Mouse (Mus musculus): ENCODE results near the gene Adam8. TPM values are rescaled to one million over a fixed set of nuclear protein-coding genes. Genes with fewer than 3 reads are reported as not detected.
A peak's percentile ranks its signal among the peaks of the same experiment; 100 is the strongest.

The Adam8 gene
- 1 to 10 TPM; 3.0 to 7.2 (median 4.5) TPM for total RNA-seq (2022)

DNA sequence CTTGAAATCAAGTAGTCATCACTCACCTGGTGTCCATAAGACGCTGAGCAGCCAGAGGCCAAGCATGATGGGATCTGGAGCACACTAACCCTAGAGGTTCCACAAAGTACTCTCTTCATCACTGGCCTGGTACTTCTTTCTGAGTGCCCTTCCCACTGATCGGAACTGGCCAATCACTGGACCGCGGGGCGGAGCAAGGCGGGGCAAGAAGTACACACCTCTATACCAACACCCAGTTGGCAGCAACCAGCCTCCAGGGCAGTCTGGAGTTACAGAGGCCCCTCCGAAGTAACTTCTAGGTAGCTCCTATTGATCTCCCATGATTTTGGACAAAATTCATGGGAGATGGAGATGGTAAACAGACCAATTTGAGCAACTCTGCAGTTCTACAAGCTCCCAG is at the start of gene Adam8:
TSS of gene Adam8 (minus strand) at position 157 of the 400 bp plus-strand sequence.
- DNase-seq (ENCODE audit: low spot score in 2 of 2) = no peak

DNA sequence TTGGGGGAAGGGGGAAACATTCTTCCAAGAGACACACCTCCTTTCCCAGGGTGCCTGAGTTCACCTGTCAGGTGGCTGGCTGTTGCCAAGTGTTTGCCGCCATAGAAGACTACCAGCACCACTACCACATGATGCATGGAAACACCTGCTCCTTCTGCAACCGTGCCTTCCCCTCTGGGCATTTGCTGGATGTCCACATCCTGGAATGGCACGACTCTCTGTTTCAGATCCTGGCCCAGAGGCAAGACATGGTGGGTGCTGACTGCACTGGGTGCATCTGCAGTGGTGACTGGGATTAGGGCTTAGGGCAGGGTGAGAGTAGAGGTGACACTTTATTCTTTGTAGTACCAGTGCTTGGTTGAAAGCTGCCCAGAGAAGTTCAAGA is 44.8 kb upstream of the Adam8 start:
- DNase-seq (ENCODE audit: low spot score in 2 of 2) = no peak

DNA sequence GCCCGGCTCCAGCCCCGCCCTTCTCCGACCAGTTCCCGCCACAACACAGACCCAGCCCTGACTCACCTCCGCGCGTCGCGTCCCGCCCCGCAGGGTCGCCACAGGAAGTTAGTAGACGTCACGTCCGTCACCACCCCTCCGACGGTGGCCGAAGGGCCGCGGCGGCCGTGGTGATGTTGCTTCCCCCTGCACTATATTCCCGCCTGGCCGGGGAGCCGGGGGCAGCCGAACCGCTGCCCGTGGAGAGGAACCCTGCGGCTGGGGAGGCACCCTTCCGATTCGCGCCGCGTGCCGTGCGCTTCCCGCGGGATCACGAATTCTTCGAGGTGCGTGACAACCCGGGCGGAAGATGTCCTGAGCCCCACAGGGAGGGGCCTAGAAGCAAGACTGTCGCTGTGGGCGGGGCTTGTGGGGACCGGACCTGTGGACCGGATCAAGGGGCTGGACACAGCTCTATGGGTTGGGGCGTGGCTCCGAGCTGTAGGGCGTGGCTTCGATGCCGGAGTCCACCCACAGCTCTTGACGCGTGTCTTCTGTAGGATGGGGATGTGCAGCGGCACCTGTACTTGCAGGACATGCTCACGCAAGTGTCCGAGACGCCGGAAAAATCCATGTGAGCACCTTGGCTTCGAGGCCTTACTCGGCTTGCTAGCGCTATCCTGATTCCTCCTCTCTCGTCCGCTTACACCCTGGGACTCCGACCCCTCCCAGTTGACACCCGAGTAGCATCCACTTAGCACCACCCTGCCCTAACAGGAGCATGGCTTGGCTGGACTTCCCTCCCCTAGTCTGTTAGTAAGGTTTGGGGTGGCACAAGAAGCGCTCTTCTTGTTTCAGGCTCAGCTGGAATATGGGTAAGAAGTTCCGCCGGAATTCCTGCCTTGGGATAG is 44.2 kb upstream of the Adam8 start, which contains the start of the genes Zfp511 and Tubgcp2:
TSS of gene Zfp511 (plus strand) at position 111 of the 890 bp plus-strand sequence.
TSS of gene Tubgcp2 (minus strand) at position 389 of the 890 bp plus-strand sequence.
- peak; percentile 89 to 91 for DNase-seq (ENCODE audit: low spot score in 2 of 2)

GRCm38 (mm10) chr7:140035456-140035855 is 43.1 kb upstream of the Adam8 start:
- peak in 1 of 2 experiments; percentile 0 for DNase-seq (ENCODE audit: low spot score in 2 of 2)

- no peak for DNase-seq (ENCODE audit: low spot score in 2 of 2)
Observed at GRCm38 (mm10) chr7:140033386-140033785, 41.0 kb upstream of the Adam8 start.

- no peak for DNase-seq (ENCODE audit: low spot score in 2 of 2)
Observed at GRCm38 (mm10) chr7:140032366-140032765, 40.0 kb upstream of the Adam8 start.

DNA sequence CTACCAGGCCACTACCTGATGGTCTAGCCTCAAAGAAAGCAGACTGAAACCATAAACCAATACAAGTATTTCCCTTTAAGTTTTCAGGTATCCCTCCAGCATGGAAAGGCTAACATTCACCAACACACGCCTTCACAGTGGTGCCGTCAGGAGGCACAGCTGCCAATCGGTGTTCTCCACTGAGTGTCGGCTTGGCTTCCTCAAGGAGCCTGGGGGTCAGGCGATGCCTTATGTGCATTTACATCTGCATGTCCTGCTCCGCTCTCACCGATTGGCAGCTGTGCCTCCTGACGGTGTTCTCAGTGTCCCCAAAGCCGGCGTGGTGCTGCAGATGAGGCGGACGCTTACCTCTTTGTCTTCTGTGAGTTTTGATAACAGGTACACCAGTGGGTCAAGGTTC is 39.4 kb upstream of the Adam8 start:
- DNase-seq (ENCODE audit: low spot score in 2 of 2) = no peak

GRCm38 (mm10) chr7:140011336-140011735 is 19.0 kb upstream of the Adam8 start:
- DNase-seq (ENCODE audit: low spot score in 2 of 2) = no peak

DNA sequence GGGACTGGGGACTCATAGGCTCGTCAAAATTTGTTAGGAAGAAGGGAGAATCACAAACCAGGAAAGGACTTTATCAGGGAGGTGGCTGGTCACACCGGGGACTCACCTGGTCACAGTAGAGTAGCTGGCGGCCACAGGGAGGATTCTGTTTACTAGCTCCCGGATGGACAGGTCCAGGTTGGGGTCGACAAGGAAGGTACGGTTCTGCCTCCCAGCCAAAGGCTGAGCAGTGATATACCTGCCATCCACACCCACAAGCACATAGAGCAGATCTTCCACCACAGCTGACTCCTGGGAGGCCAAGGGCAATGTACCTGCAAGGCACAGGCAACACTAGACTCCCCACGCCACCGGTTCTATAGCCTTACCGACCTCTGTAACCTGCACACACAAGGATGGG is 15.4 kb upstream of the Adam8 start:
- DNase-seq (ENCODE audit: low spot score in 2 of 2) = no peak

GRCm38 (mm10) chr7:140006861-140007611 is 14.7 kb upstream of the Adam8 start:
- DNase-seq (ENCODE audit: low spot score in 2 of 2) = no peak

DNA sequence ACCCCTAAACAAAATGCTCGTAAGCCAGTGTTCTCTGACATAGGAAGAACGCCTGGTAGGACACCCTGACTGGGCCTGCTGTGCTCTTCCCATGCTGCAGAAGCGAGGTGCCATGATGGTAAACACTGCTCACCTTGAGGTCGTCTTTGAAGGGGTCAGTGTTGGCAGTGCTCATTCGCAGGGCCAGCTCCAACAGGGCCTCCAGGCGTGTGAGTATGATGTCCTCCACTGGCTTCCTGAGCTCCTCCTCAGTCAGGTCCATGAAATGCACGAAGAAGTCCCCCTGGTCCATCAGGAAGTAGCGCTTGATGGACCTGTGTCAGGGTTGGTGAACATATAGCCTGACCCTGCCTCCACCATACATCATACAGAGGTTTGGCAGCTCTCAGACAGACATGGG is 12.3 kb upstream of the Adam8 start:
- no peak for DNase-seq (ENCODE audit: low spot score in 2 of 2)

DNA sequence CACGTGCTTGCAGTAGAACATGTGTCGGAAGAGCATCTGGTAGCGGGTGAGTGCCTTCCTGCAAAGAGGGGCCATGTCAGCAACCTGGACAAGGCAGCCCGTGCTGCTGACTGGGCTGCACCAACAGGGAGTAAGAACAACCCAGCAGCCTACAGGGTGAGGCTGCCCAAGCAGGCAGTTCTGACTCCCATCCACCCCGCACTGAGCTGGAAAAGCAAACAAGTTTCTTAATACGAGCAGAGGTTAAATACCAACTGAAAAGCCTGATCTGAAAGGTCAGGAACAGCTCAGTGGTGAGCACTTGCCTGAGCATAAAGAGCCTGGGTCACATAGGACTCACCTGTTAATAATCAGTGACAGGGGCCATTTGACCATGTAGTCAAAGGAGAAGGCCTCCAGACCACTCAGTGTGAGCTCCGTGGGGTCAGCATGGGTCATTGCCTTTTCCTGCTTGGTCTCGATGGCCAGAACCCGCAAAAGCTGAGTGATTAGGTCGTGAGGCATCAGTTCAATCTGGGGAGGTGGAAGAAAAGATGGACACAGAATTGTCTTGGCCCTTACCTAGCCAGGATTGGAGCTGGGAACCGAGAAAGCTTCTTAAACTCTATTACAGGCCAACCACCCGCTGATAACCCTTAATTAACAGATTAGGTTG is 8.9 kb upstream of the Adam8 start:
- no peak for DNase-seq (ENCODE audit: low spot score in 2 of 2)

GRCm38 (mm10) chr7:139998691-139999350 is 6.5 kb upstream of the Adam8 start:
- DNase-seq (ENCODE audit: low spot score in 2 of 2) = peak in 1 of 2 experiments; percentile 31

GRCm38 (mm10) chr7:139994676-139995075 is 2.3 kb upstream of the Adam8 start:
- DNase-seq (ENCODE audit: low spot score in 2 of 2) = peak in 1 of 2 experiments; percentile 77

- no peak for DNase-seq (ENCODE audit: low spot score in 2 of 2)
Observed at GRCm38 (mm10) chr7:139994202-139994601, 1.8 kb upstream of the Adam8 start.

DNA sequence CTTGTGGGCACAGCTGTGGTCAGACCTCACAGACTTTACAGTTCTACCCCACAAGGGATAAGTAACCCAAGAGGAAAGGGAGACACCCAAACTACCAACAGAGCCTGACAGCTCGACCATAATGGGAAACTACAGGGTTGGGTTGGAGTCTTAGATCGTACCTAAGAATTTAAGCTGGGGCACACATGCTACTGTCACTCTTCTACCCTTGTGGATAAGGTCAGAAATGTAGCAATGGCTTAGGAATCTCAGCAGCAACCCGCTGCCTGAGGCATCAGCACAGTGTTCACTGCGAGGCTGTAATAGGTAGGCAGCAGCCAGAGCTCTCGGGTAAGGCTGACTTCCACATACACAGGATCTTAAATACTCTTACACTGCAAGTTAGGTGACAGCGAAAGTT is 1.2 kb upstream of the Adam8 start:
- no peak for DNase-seq (ENCODE audit: low spot score in 2 of 2)

GRCm38 (mm10) chr7:139990864-139991394 is 1.4 kb downstream of the Adam8 start:
- DNase-seq (ENCODE audit: low spot score in 2 of 2) = no peak

DNA sequence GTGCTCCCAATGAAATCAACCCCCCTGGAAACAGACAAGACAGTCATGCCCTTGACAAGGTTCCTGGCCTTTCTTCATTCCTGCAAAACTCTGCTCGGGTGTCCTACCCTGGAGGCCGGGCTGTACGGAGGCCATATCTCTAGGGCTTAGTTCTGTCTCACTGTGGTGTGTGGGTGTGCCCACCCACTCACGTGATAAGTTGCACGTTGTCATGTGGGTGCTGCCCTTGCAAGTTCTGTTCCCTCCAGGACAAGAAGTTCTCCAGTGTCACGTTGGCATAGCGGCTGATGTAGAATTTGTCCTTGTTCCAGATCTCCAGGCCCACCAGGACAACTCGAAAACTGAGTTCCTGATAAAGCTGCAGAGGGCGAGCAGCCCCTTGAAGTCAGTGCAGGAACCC is 4.1 kb downstream of the Adam8 start:
- no peak for DNase-seq (ENCODE audit: low spot score in 2 of 2)

DNA sequence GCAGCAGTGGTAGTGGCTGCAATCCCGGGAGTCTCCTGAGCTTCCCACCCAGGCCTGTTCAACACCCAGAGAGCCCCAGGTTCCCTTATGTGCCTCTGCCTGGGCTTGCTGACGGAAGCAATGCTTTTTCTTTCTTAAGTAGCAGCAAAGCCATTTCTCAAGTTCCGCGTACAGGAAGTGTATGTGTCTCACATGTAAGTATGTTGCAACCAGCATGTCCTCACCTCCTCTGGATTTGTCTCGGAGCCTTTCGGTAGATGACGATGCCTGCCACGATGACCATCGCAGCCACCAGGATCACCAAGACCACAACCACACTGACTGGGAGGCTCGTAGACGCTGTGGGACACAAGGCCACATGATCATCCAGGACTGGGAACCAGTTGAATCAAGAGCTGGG is 7.9 kb downstream of the Adam8 start:
- no peak for DNase-seq (ENCODE audit: low spot score in 2 of 2)

DNA sequence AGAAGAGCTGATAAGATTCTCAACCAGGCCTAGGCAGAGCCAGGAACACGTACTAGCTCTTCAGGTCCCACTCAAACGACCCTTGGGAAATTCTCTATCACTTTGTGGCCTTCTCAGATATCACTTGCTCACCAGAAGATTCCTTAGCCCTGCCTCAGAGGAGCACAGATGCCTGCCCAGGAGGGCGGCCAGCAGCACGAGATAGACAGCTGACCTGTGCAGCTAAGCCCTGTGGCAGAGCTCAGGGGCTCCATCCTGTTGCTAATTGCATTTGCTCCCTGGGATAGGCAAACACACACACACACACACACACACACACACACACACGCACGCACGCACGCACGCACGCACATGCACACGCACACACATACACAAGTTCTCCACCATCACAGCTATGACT is 10.3 kb downstream of the Adam8 start:
- no peak for DNase-seq (ENCODE audit: low spot score in 2 of 2)

DNA sequence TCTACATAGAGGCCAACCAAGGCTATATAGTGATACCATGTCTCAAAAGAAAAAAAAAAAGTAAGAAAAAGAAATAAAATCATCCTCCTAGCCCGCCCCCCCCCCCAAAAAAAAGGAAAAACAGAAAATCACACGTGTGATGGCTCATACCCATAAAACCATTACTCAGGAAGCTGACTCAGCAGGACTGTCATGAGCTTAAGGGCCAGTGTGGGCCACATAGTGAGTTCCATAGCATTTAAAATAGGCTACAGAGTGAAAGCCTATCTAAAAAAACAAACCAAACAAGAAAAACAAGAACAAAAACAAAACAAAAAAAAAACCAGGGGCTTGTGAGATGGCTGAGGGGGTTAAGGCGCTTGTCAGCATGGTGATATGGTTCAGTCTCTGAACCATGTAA is 11.6 kb downstream of the Adam8 start:
- no peak for DNase-seq (ENCODE audit: low spot score in 2 of 2)

Measured in layer of hippocampus, adult 8-10 months (tissue).